Mouse (Mus musculus): ENCODE data around the gene Rtn3. TPM values are rescaled to one million over a fixed set of nuclear protein-coding genes. Genes with fewer than 3 reads are reported as not detected.
"Not testable (repeated sequence)": the region's sequence is repeated elsewhere in the genome, so short reads cannot be mapped to it uniquely, and the experiment has no call there.

Rtn3 gene
- polyA plus RNA-seq, 1 experiment = 4.2 TPM

DNA sequence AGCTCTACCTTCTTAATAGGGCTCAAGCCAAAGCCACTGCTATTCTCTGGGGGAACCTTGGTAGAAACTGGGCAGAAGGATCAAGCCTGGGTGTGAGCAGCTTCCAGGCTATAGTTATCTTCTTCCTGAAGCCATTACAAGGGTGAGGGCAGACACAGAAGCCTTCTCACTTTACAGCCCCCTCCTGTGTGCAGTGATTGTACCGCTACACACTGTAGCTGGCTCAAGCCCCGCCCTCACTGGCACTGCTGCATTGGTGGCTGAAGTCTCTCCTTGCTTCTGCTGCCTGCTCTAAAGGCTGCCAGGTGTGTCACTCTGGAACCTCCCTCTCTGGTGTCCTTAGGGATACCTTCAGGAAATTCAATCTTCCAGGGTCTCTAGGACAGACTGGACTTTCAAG is 70.7 kb downstream of the Rtn3 start:
- Histone ChIP-seq H3K4me3 (replicated peaks) (no peak overlapping the region), H3K4me1 (ENCODE audit: control insufficient read depth) (peaks cover 12% of the 10 kb centered on the region), H3K9me3 (ENCODE audit: control insufficient read depth, low read length) (no peaks in the 10 kb centered on the region), H3K27me3 (ENCODE audit: control insufficient read depth) (peaks cover 45% of the 10 kb centered on the region), H3K36me3 (ENCODE audit: control insufficient read depth) (no peaks in the 10 kb centered on the region)
- no peak for TF ChIP-seq GATA1 (IDR thresholded peaks at IDR 0.05; ENCODE audit: low read length)
- no peak for TF ChIP-seq TAL1 (IDR thresholded peaks at IDR 0.05; ENCODE audit: low read length)

DNA sequence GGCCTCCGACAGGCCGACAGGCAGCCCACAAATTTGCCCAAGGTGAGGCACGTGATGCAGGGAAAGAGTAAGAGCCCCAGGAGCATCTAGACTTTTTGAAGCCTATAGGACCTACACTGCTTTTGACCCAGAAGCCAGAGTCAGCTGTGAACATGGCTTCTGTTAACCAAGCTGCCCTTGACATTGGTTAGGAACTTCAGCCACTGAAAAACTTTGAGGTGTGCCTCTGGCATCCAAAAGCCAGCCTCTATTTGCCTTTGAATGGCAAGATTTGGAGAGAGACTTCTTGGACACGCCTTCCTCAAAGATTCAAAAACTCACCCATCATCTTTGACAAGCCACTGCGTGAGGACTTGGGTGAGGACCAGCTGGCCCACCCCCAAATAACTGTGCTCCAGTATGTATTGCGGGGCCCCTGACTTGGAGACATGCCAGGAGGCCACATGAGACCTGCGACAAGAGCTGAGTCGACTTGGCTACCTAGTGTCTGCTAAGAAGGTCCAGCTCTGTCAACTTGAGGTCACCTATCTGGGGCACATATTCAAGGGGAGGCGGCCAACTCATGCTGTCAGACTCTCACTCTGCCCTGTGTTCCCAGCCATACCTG is 78.4 kb downstream of the Rtn3 start:
- Histone ChIP-seq H3K4me3 (replicated peaks) (no peak overlapping the region), H3K36me3 (ENCODE audit: control insufficient read depth) (no peaks in the 10 kb centered on the region), H3K9me3 (ENCODE audit: control insufficient read depth, low read length) (no peaks in the 10 kb centered on the region), H3K4me1 (ENCODE audit: control insufficient read depth) (no peaks in the 10 kb centered on the region), H3K27me3 (ENCODE audit: control insufficient read depth) (peaks cover 21% of the 10 kb centered on the region)
- no peak for TF ChIP-seq GATA1 (IDR thresholded peaks at IDR 0.05; ENCODE audit: low read length)
- no peak for TF ChIP-seq TAL1 (IDR thresholded peaks at IDR 0.05; ENCODE audit: low read length)

DNA sequence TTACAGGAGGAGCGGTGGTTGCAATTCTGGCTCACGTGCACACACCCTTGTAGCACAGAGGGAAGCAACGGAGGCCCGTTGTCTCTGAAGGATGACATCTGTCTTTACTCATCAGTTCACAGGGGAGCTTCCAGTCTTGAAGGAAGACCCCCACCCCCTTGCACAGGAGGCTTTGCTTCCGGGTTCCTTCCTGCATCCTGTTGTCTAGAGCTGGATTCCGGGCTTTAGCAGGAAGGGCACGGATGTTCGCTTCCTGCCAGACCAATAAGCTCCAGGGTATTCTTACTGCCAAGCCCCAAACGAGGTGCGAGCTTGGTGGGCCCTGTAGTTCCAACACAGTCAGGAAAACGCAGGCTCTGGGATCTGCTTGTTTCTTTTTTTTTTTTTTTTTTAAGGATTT is 82.4 kb downstream of the Rtn3 start:
- Histone ChIP-seq H3K36me3 (ENCODE audit: control insufficient read depth) (no peaks in the 10 kb centered on the region), H3K4me3 (replicated peaks) (no peak overlapping the region), H3K27me3 (ENCODE audit: control insufficient read depth) (peaks cover 35% of the 10 kb centered on the region), H3K4me1 (ENCODE audit: control insufficient read depth) (no peaks in the 10 kb centered on the region), H3K9me3 (ENCODE audit: control insufficient read depth, low read length) (no peaks in the 10 kb centered on the region; the same call in 1 of the 2 replicates)
- no peak for TF ChIP-seq TAL1 (IDR thresholded peaks at IDR 0.05; ENCODE audit: low read length)
- TF ChIP-seq GATA1 (IDR thresholded peaks at IDR 0.05; ENCODE audit: low read length) = no peak

DNA sequence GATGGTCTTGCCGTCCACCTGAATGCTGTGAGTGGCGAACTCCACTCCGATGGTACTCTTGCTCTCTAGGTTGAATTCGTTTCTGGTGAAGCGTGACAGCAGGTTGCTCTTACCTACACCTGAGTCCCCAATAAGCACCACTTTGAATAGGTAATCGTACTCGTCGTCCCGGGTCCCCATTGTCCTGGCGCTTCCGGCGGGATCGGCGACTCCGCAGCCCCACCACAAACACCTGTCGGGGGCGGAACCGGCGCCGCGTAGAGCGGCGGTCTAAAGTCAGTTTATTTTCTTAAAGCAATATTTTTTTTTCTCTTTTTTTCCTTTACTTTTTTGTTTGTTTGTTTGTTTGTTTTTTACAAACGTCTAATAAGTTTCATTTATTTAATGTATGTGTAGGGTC is 84.2 kb downstream of the Rtn3 start:
- not testable (repeated sequence) for H3K4me3 ChIP-seq (replicated peaks); H3K36me3 ChIP-seq (ENCODE audit: control insufficient read depth); H3K9me3 ChIP-seq (ENCODE audit: control insufficient read depth, low read length); H3K4me1 ChIP-seq (ENCODE audit: control insufficient read depth)
- peaks cover 35% of the 10 kb centered on the region for H3K27me3 ChIP-seq (ENCODE audit: control insufficient read depth)

DNA sequence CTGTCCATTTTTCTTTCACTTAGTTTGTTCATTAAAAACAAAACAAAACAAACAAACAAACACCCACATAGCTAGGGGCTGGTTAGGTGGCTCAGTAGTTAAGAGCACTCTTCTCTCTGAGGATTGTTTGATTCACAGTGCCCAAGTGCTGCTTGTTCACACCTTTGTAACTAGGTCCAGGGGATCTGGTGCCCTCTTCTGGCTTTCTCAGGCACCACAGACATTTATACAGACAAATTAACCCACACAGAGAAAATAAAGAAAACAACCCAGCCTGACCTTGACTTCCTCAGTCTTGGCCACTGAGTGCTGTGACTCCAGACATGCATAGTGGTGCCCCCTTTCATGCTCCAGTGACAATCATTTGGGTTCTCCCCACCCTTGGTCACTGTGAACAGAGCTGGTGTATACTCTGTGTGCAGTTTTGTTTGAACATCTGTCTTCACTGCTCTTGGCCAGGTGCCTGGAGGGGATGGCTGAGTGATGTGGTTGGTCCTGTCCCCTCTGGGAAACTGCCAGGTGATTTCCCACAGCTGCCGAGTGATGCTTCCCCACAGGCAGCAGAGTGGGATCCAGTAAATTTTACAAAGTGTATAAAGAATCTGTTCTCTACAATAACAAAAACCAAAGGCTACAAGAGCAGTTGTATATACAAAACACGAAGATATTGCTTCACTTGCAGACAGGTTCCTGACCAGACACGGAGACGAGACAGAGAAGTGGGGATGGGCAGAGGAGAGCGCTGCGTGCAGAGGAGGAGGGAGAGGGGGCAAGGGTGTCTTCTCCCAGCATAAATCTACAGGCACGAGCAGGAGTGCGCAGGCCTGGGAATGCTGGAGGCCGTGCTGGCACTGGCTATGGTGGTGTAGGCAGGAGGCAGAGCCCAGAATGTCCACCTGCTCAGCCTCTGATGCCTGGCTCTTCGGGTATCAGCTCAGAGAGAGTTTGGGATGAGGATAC is 85.9 kb downstream of the Rtn3 start:
- peaks cover 30% of the 10 kb centered on the region for H3K27me3 ChIP-seq (ENCODE audit: control insufficient read depth)
- not testable (repeated sequence) for H3K4me1 ChIP-seq (ENCODE audit: control insufficient read depth); H3K4me3 ChIP-seq (replicated peaks); H3K9me3 ChIP-seq (ENCODE audit: control insufficient read depth, low read length); H3K36me3 ChIP-seq (ENCODE audit: control insufficient read depth)

DNA sequence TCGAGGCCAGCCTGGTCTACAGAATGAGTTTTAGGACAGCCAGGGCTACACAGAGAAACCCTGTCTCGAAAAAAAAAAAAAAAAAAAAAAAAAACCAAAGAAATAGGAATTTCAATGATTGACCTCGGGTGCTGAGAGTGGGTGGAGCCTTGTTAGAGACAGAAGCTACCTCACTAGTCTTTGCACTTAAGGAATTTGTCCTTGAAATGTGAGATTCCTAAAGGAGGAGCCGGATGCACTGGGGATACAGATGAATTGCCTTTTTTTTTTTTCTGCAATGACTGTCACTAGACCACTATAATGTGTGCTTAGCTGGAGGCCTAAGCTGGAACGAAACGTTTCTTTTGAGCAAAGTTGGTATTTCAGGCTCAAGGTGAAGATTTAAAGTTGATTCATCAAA is 94.6 kb downstream of the Rtn3 start:
- Histone ChIP-seq H3K9me3 (ENCODE audit: control insufficient read depth, low read length) (peaks cover 11% of the 10 kb centered on the region), H3K36me3 (ENCODE audit: control insufficient read depth) (no peaks in the 10 kb centered on the region), H3K4me3 (replicated peaks) (no peak overlapping the region), H3K4me1 (ENCODE audit: control insufficient read depth) (peaks cover 6% of the 10 kb centered on the region), H3K27me3 (ENCODE audit: control insufficient read depth) (no peaks in the 10 kb centered on the region)
- no peak for TF ChIP-seq GATA1 (IDR thresholded peaks at IDR 0.05; ENCODE audit: low read length)
- no peak for TF ChIP-seq TAL1 (IDR thresholded peaks at IDR 0.05; ENCODE audit: low read length)

DNA sequence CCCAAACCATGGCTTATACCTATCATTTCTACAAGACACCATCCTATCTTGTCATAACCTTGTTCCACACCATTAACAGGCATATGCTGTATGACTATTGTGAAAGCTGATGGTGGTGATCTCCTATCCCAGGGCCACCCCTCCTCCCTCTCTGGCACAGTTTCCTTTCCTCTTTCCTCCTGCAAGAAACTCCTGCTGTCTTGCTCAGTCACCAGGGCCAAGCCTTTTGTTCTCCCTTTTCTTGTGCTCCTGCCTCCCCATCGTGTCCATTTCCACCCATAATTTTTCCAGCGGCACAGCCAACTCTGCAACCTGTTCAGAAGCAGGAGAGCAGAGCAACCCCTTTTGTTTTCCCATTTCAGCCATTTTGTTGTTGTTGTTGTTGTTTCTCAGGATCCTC is 97.0 kb downstream of the Rtn3 start:
- Histone ChIP-seq H3K9me3 (ENCODE audit: control insufficient read depth, low read length) (peaks cover 8% of the 10 kb centered on the region), H3K4me1 (ENCODE audit: control insufficient read depth) (peaks cover 27% of the 10 kb centered on the region), H3K4me3 (replicated peaks) (no peak overlapping the region), H3K27me3 (ENCODE audit: control insufficient read depth) (peaks cover 3% of the 10 kb centered on the region), H3K36me3 (ENCODE audit: control insufficient read depth) (no peaks in the 10 kb centered on the region)
- TF ChIP-seq TAL1 (IDR thresholded peaks at IDR 0.05; ENCODE audit: low read length) (no peak), GATA1 (IDR thresholded peaks at IDR 0.05; ENCODE audit: low read length) (no peak)

DNA sequence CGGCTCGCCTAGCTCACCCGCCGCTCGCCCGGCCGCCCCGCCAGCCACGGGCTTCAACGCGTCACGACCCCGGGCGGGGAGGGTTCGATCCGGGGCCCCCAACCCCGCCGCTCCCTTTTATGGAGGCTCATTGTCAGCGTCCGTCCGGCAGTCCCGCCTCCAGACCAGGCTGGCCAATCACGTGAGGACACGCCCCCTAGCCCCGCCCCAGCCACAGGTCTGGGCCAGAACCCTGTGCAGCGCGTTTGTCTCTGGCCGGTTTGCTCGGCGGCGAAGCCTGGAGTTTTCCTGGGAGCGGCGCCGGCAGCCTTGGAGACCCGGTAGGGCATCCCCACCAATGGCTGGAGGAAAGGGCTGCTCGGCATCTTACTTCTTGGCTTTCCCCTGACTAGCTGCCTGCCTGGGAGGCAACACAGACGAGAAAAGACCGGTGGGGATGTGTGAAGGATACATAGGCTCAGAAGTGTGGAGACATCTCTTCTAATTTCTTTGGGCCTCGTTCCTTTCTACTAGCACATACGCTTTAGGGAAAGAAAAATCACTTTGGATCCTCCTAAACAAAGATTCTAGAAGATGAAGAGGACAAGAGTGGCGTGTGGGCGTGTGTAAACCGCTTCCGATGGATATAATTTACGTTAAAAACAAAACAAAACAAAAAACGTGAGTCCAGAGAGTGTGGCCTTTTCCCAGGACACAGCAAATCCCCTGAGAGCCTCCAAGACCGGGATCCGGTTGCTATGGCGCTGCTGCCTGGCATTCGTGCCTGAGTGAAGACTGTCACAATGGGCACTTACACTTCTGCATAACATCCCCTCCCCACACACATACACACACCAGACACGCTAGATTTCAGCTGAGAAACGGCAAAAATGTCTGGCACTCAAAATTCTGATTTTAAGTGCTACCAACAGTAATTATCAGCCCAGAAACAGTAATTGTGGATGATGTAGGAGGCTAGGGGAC is 99.9 kb downstream of the Rtn3 start, which contains the start of gene Spindoc:
Gene Spindoc, minus strand, starts transcription at position 92 of the 963 bp plus-strand sequence.
- Histone ChIP-seq H3K4me1 (ENCODE audit: control insufficient read depth) (peaks cover 39% of the 10 kb centered on the region), H3K9me3 (ENCODE audit: control insufficient read depth, low read length) (0 out of 2 replicates have a peak, but pooled peaks cover 2% of the 10 kb centered on the region), H3K36me3 (ENCODE audit: control insufficient read depth) (no peaks in the 10 kb centered on the region), H3K27me3 (ENCODE audit: control insufficient read depth) (peaks cover 3% of the 10 kb centered on the region), H3K4me3 (replicated peaks) (peak within 1 kb of the TSS; percentile 84)
- TF ChIP-seq GATA1 (IDR thresholded peaks at IDR 0.05; ENCODE audit: low read length) (no peak), TAL1 (IDR thresholded peaks at IDR 0.05; ENCODE audit: low read length) (no peak)
